Mouse (Mus musculus) CD4-positive, CD25-positive, alpha-beta regulatory T cell (primary cell): ENCODE measurements around the gene Olfr141. TPM values are rescaled to one million over a fixed set of nuclear protein-coding genes. Genes with fewer than 3 reads are reported as not detected.

Experiments
- polyA plus RNA-seq: library from polyadenylated mRNA; unstranded; fragments of 100-300 nt; shearing (Covaris generic); gene quantifications from one replicate; pipeline ENCODE4 v1.2.1, GENCODE M21; 2017

Gene Olfr141
- polyA plus RNA-seq, result not detected

GRCm38 (mm10) chr2:86809918-86810317 lies at the start of gene Olfr141:
Gene Olfr141, minus strand, starts transcription at chr2:86810018.

GRCm38 (mm10) chr2:86851596-86851995 lies 41.8 kb upstream of the Olfr141 start, which contains the start of gene Olfr1095:
Gene Olfr1095, minus strand, starts transcription at chr2:86851696.

GRCm38 (mm10) chr2:86824363-86824762 lies 14.5 kb upstream of the Olfr141 start, which contains the start of gene Olfr1094:
Gene Olfr1094, plus strand, starts transcription at chr2:86824663.

GRCm38 (mm10) chr2:86782179-86782578 lies 27.6 kb downstream of the Olfr141 start, which contains the start of gene Olfr1093:
Gene Olfr1093, plus strand, starts transcription at chr2:86782479.

GRCm38 (mm10) chr2:86758893-86759292 lies 50.9 kb downstream of the Olfr141 start, which contains the start of gene Olfr1090:
Gene Olfr1090, minus strand, starts transcription at chr2:86758993.

Other genes starting within 250 kb of the Olfr141 start
- gene Olfr1082, start 211.1 kb downstream of the Olfr141 start, polyA plus RNA-seq, result not detected
- not detected for gene Olfr1084, start 170.3 kb downstream of the Olfr141 start, polyA plus RNA-seq
- not detected for gene Olfr1085, start 148.0 kb downstream of the Olfr141 start, polyA plus RNA-seq
- gene Olfr1086, start 129.9 kb downstream of the Olfr141 start, polyA plus RNA-seq, result 0.19 TPM
- gene Olfr1087, start 111.6 kb downstream of the Olfr141 start, polyA plus RNA-seq, result not detected
- not detected for gene Olfr1089, start 76.3 kb downstream of the Olfr141 start, polyA plus RNA-seq
- not detected for gene Olfr1090, start 51.0 kb downstream of the Olfr141 start, polyA plus RNA-seq
- gene Olfr1093, start 27.5 kb downstream of the Olfr141 start, polyA plus RNA-seq, result not detected
- gene Olfr1094, start 14.6 kb upstream of the Olfr141 start, polyA plus RNA-seq, result not detected
- not detected for gene Olfr1095, start 41.7 kb upstream of the Olfr141 start, polyA plus RNA-seq
- gene Gm13723, start 64.8 kb upstream of the Olfr141 start, polyA plus RNA-seq, result not detected
- not detected for gene Olfr1097, start 82.2 kb upstream of the Olfr141 start, polyA plus RNA-seq
- not detected for gene Olfr1098, start 114.5 kb upstream of the Olfr141 start, polyA plus RNA-seq
- gene Olfr1099, start 150.7 kb upstream of the Olfr141 start, polyA plus RNA-seq, result not detected
- gene Olfr1100, start 169.9 kb upstream of the Olfr141 start, polyA plus RNA-seq, result not detected
- gene Olfr1101, start 181.2 kb upstream of the Olfr141 start, polyA plus RNA-seq, result not detected
- gene Olfr1102, start 188.4 kb upstream of the Olfr141 start, polyA plus RNA-seq, result not detected
- gene Olfr1104, start 217.1 kb upstream of the Olfr141 start, polyA plus RNA-seq, result not detected
- gene Olfr1105, start 226.5 kb upstream of the Olfr141 start, polyA plus RNA-seq, result not detected
- not detected for gene Olfr1106, start 242.3 kb upstream of the Olfr141 start, polyA plus RNA-seq